Mouse (Mus musculus): ENCODE results near the gene Vsig10. TPM values are rescaled to one million over a fixed set of nuclear protein-coding genes. Genes with fewer than 3 reads are reported as not detected.

Gene Vsig10
- polyA plus RNA-seq, 1 experiment: 2.3 TPM

GRCm38 (mm10) chr5:117358725-117359124 lies 39.8 kb downstream of the Vsig10 start:
- H3K4me1 ChIP-seq (ENCODE audit: control insufficient read depth, insufficient read depth, low read length): peaks cover 58% of the 10 kb centered on the region
- peak; percentile 53; the same call in 1 of the 2 replicates for TF ChIP-seq CTCF (IDR thresholded peaks at IDR 0.05; ENCODE audit: low read depth, low read length)
- TF ChIP-seq POLR2A (IDR thresholded peaks at IDR 0.05; ENCODE audit: borderline replicate concordance, low read depth, low read length): no peak
- no peak overlapping the region; the same call in 1 of the 2 replicates for H3K27ac ChIP-seq (ENCODE audit: insufficient read depth, low read depth, low read length)

GRCm38 (mm10) chr5:117359497-117360227 lies 40.8 kb downstream of the Vsig10 start:
- H3K4me1 ChIP-seq (ENCODE audit: control insufficient read depth, insufficient read depth, low read length): peaks cover 54% of the 10 kb centered on the region
- TF ChIP-seq POLR2A (IDR thresholded peaks at IDR 0.05; ENCODE audit: borderline replicate concordance, low read depth, low read length) (no peak), CTCF (IDR thresholded peaks at IDR 0.05; ENCODE audit: low read depth, low read length) (no peak)
- H3K4me3 ChIP-seq (ENCODE audit: insufficient read depth, low read length): no peak overlapping the region
- H3K27ac ChIP-seq (ENCODE audit: insufficient read depth, low read depth, low read length): peak overlapping the region; percentile 76

More at GRCm38 (mm10) chr5:117358725-117359124, 39.8 kb downstream of the Vsig10 start:
- no peak overlapping the region for H3K4me3 ChIP-seq (ENCODE audit: insufficient read depth, low read length)

GRCm38 (mm10) chr5:117360228-117360515 lies 41.3 kb downstream of the Vsig10 start:
- H3K4me1 ChIP-seq (ENCODE audit: control insufficient read depth, insufficient read depth, low read length): peaks cover 54% of the 10 kb centered on the region
- no peak for TF ChIP-seq CTCF (IDR thresholded peaks at IDR 0.05; ENCODE audit: low read depth, low read length)
- no peak for TF ChIP-seq POLR2A (IDR thresholded peaks at IDR 0.05; ENCODE audit: borderline replicate concordance, low read depth, low read length)
- no peak overlapping the region for H3K4me3 ChIP-seq (ENCODE audit: insufficient read depth, low read length)
- H3K27ac ChIP-seq (ENCODE audit: insufficient read depth, low read depth, low read length): peak overlapping the region; percentile 76

- H3K4me1 ChIP-seq (ENCODE audit: control insufficient read depth, insufficient read depth, low read length): peaks cover 54% of the 10 kb centered on the region
- peak overlapping the region; percentile 19; the same call in 1 of the 2 replicates for H3K4me3 ChIP-seq (ENCODE audit: insufficient read depth, low read length)
- no peak for TF ChIP-seq POLR2A (IDR thresholded peaks at IDR 0.05; ENCODE audit: borderline replicate concordance, low read depth, low read length)
- no peak for TF ChIP-seq CTCF (IDR thresholded peaks at IDR 0.05; ENCODE audit: low read depth, low read length)
- H3K27ac ChIP-seq (ENCODE audit: insufficient read depth, low read depth, low read length): peak overlapping the region; percentile 82
These were observed 42.0 kb downstream of the Vsig10 start for GRCm38 (mm10) chr5:117360631-117361541.

GRCm38 (mm10) chr5:117361590-117361989 lies 42.7 kb downstream of the Vsig10 start:
- TF ChIP-seq CTCF (IDR thresholded peaks at IDR 0.05; ENCODE audit: low read depth, low read length) (no peak), POLR2A (IDR thresholded peaks at IDR 0.05; ENCODE audit: borderline replicate concordance, low read depth, low read length) (no peak)
- H3K4me3 ChIP-seq (ENCODE audit: insufficient read depth, low read length): no peak overlapping the region
- peaks cover 47% of the 10 kb centered on the region for H3K4me1 ChIP-seq (ENCODE audit: control insufficient read depth, insufficient read depth, low read length)
- H3K27ac ChIP-seq (ENCODE audit: insufficient read depth, low read depth, low read length): peak overlapping the region; percentile 7

GRCm38 (mm10) chr5:117363066-117363782 lies 44.3 kb downstream of the Vsig10 start:
- peaks cover 47% of the 10 kb centered on the region for H3K4me1 ChIP-seq (ENCODE audit: control insufficient read depth, insufficient read depth, low read length)

GRCm38 (mm10) chr5:117364821-117365220 lies 45.9 kb downstream of the Vsig10 start:
- no peak overlapping the region for H3K27ac ChIP-seq (ENCODE audit: insufficient read depth, low read depth, low read length)
- no peak for TF ChIP-seq POLR2A (IDR thresholded peaks at IDR 0.05; ENCODE audit: borderline replicate concordance, low read depth, low read length)
- TF ChIP-seq CTCF (IDR thresholded peaks at IDR 0.05; ENCODE audit: low read depth, low read length): no peak
- peaks cover 36% of the 10 kb centered on the region for H3K4me1 ChIP-seq (ENCODE audit: control insufficient read depth, insufficient read depth, low read length)
- no peak overlapping the region for H3K4me3 ChIP-seq (ENCODE audit: insufficient read depth, low read length)

More at GRCm38 (mm10) chr5:117363066-117363782, 44.3 kb downstream of the Vsig10 start:
- Histone ChIP-seq H3K27ac (ENCODE audit: insufficient read depth, low read depth, low read length) (no peak overlapping the region), H3K4me3 (ENCODE audit: insufficient read depth, low read length) (no peak overlapping the region)
- no peak for TF ChIP-seq CTCF (IDR thresholded peaks at IDR 0.05; ENCODE audit: low read depth, low read length)
- no peak for TF ChIP-seq POLR2A (IDR thresholded peaks at IDR 0.05; ENCODE audit: borderline replicate concordance, low read depth, low read length)

GRCm38 (mm10) chr5:117365904-117366561 lies 47.1 kb downstream of the Vsig10 start:
- H3K27ac ChIP-seq (ENCODE audit: insufficient read depth, low read depth, low read length): no peak overlapping the region
- TF ChIP-seq POLR2A (IDR thresholded peaks at IDR 0.05; ENCODE audit: borderline replicate concordance, low read depth, low read length): no peak
- TF ChIP-seq CTCF (IDR thresholded peaks at IDR 0.05; ENCODE audit: low read depth, low read length): no peak
- H3K4me1 ChIP-seq (ENCODE audit: control insufficient read depth, insufficient read depth, low read length): peaks cover 27% of the 10 kb centered on the region
- H3K4me3 ChIP-seq (ENCODE audit: insufficient read depth, low read length): no peak overlapping the region

GRCm38 (mm10) chr5:117367206-117367605 lies 48.3 kb downstream of the Vsig10 start:
- no peak overlapping the region for H3K4me3 ChIP-seq (ENCODE audit: insufficient read depth, low read length)

More at GRCm38 (mm10) chr5:117367206-117367605, 48.3 kb downstream of the Vsig10 start:
- TF ChIP-seq POLR2A (IDR thresholded peaks at IDR 0.05; ENCODE audit: borderline replicate concordance, low read depth, low read length) (no peak), CTCF (IDR thresholded peaks at IDR 0.05; ENCODE audit: low read depth, low read length) (no peak)
- H3K4me1 ChIP-seq (ENCODE audit: control insufficient read depth, insufficient read depth, low read length): peaks cover 17% of the 10 kb centered on the region
- no peak overlapping the region for H3K27ac ChIP-seq (ENCODE audit: insufficient read depth, low read depth, low read length)

All from bone marrow macrophage, adult 2 months (primary cell).